Mouse (Mus musculus) kidney, embryonic 15.5 days (tissue): ENCODE measurements around the gene Rpl13a. TPM values are rescaled to one million over a fixed set of nuclear protein-coding genes. Genes with fewer than 3 reads are reported as not detected.

Source experiments
- ATAC-seq: fragments of 200-750 bp; cut with Nextera tagmentation; replicated peaks from 2 replicates; pipeline ENCODE4 v1.8.0; 2017; ENCODE audit warnings: moderate TSS enrichment; ENCODE audit not compliant: low FRiP score
- H3K27ac ChIP-seq: fragments of 300-500 bp; sonication (generic); 2 replicates; pipeline ENCODE4 v1.5.1; 2015; ENCODE audit warnings: mild to moderate bottlenecking, inconsistent platforms
- H3K27me3 ChIP-seq: fragments of 300-500 bp; sonication (generic); 2 replicates; pipeline ENCODE4 v1.6.1; 2015; ENCODE audit warnings: inconsistent platforms
- H3K36me3 ChIP-seq: fragments of 300-500 bp; sonication (generic); 2 replicates; pipeline ENCODE4 v1.6.1; 2015; ENCODE audit warnings: inconsistent platforms
- H3K4me1 ChIP-seq: fragments of 300-500 bp; sonication (generic); 2 replicates; pipeline ENCODE4 v1.6.1; 2015; ENCODE audit warnings: inconsistent platforms
- H3K4me2 ChIP-seq: fragments of 300-500 bp; sonication (generic); 2 replicates; pipeline ENCODE4 v1.6.1; 2015; ENCODE audit warnings: moderate library complexity, mild to moderate bottlenecking, inconsistent platforms
- H3K4me3 ChIP-seq: fragments of 300-500 bp; sonication (generic); replicated peaks from 2 replicates; pipeline ENCODE4 v1.5.1; 2015; ENCODE audit warnings: mild to moderate bottlenecking, inconsistent platforms
- H3K9ac ChIP-seq: fragments of 300-500 bp; sonication (generic); 2 replicates; pipeline ENCODE4 v1.6.1; 2015; ENCODE audit warnings: mild to moderate bottlenecking, inconsistent platforms
- H3K9me3 ChIP-seq: fragments of 300-500 bp; sonication (generic); replicated peaks from 2 replicates; pipeline ENCODE4 v1.6.1; 2016; ENCODE audit warnings: inconsistent platforms
- WGBS: fragments of 180-500 bp; shearing (Covaris S2); methylation state at CpG from one replicate; pipeline ENCODE4 v1.1.7; 2015; ENCODE audit warnings: mixed read lengths; 5-methylcytosine and 5-hydroxymethylcytosine counted together
- polyA plus RNA-seq: library from polyadenylated mRNA; unstranded; fragments of >200 nt; fragmentation: Nextera tagmentation; extraction: Ambion mirVana; gene quantifications from 2 replicates; pipeline ENCODE4 v1.2.1, GENCODE M21; 2015

The Rpl13a gene
- polyA plus RNA-seq, 1 experiment from 2014 or later, result 1,248 TPM

DNA sequence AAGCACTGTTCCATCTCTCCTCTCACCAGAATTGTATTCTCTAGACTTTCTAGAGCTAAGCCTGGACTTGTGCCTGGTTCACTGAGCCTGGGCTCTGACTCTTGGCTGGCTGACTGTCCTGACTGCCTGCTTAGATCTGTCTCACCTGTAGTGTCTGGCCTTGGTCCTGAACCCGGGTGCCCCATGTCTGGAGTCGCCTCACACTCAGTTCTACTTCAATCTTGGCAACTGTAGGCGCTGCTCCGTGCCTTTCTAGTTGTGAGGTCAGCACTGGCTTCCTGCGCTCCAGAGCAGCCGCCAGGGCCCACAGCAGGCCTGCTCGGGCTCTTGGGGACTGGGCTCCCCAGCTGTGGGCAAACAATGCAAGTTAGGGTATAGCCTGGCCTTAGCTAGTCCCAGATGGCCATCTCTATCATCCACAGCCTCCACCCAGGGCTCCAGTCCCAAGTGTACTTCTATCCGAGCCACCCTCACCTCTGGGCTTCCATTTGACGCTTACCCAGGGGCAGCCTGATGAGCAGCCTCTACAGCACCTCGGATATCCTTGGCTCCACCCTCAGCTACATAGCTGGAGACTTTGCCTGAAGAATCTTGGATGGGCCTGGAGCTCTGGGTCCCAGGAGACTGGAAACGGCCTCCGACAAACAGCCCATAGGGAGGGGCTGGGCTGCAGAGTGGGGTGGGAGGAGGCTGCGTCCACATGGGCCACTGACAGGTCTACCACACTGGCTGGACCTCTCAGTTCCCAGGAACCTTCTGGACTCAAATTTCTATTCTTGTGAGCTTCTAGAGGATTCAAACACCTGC, 16.0 kb upstream of the Rpl13a start:
- WGBS, result 86% methylated on average over 13 of the region's 13 CpGs
- Histone ChIP-seq H3K9ac (no peak overlapping the region), H3K36me3 (peaks cover 69% of the 10 kb centered on the region), H3K9me3 (no peaks in the 10 kb centered on the region), H3K27ac (no peak overlapping the region), H3K4me1 (peaks cover 19% of the 10 kb centered on the region), H3K27me3 (no peaks in the 10 kb centered on the region), H3K4me2 (no peak overlapping the region), H3K4me3 (no peak overlapping the region)
- ATAC-seq, result no peak

DNA sequence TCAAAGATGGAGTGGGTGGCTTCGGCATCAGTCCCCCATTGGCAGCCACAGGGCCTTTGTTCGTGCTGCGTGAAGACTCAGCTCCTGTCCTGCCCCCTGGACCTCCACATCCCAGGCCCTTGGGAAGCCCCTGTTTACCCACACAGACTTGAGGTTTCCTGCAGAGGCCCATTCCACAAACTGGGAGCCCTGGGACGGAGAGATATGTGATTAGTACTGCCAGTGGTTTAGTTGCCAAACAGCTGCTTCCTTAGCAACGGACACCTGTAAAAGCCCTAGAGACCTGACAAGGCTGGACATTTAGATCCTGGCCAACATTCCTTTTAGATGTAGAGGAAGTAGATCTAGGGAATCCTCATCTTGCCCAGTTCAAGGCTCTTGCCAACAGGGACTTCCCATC, 13.4 kb upstream of the Rpl13a start:
- no peak overlapping the region for H3K27ac ChIP-seq
- no peaks in the 10 kb centered on the region for H3K9me3 ChIP-seq
- no peak overlapping the region for H3K4me3 ChIP-seq

GRCm38 (mm10) chr7:45141319-45141718, 12.8 kb upstream of the Rpl13a start:
- Histone ChIP-seq H3K4me2 (no peak overlapping the region), H3K9me3 (no peaks in the 10 kb centered on the region), H3K36me3 (peaks cover 51% of the 10 kb centered on the region), H3K4me3 (no peak overlapping the region), H3K27me3 (0 out of 2 replicates have a peak, but pooled peaks cover 4% of the 10 kb centered on the region), H3K4me1 (0 out of 2 replicates have a peak, but pooled peaks cover 2% of the 10 kb centered on the region), H3K9ac (no peak overlapping the region), H3K27ac (no peak overlapping the region)
- WGBS, result 89% methylated on average over 3 of the region's 3 CpGs
- ATAC-seq, result no peak

More for the DNA sequence above, 13.4 kb upstream of the Rpl13a start:
- no peaks in the 10 kb centered on the region for H3K4me1 ChIP-seq
- no peak overlapping the region for H3K4me2 ChIP-seq
- ATAC-seq, result no peak
- H3K36me3 ChIP-seq, result peaks cover 56% of the 10 kb centered on the region
- WGBS, result 87% methylated on average over 5 of the region's 5 CpGs
- 0 out of 2 replicates have a peak, but pooled peaks cover 4% of the 10 kb centered on the region for H3K27me3 ChIP-seq
- no peak overlapping the region for H3K9ac ChIP-seq

DNA sequence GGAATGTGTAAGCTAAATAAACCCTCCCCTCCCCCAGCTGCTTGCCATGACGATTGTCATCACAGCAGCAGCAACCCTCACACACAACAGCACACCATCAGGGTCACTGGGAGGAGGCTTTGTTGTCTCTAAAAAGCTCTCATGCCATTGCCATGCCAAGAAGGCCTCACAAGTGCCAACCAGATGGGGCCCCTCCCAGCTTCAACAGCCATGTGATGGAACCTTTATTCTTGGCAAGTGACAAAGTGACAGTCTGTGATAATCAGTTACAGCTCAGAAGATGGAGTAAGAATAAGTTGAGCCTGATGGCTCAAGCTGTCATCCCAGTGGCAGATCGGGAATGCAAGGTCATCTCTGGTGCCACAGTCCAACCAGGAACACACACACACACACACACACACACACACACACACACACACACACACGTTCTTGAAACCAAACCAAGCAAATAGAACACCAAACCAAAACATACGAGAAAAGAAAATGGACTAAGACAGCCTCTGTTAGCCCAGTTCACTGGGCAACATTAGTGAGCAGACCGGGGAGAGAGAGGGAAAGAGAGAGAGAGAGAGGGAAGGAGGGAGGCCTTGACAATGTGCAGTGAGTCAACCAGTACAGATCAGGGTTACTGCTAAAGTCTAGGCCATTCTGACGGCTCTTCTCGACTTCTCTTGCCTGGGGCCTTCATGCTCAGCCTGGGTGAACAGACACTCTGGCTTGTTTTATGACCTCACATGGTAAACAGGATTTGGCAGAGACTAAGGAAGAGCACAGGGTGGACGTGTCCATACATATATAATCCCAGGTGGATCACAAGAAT, 11.6 kb upstream of the Rpl13a start:
- H3K27me3 ChIP-seq, result 0 out of 2 replicates have a peak, but pooled peaks cover 4% of the 10 kb centered on the region
- peaks cover 39% of the 10 kb centered on the region for H3K36me3 ChIP-seq
- 71% methylated on average over 8 of the region's 8 CpGs for WGBS
- H3K4me2 ChIP-seq, result no peak overlapping the region
- no peak for ATAC-seq
- peaks cover 10% of the 10 kb centered on the region for H3K4me1 ChIP-seq
- H3K4me3 ChIP-seq, result no peak overlapping the region
- no peak overlapping the region for H3K27ac ChIP-seq
- no peaks in the 10 kb centered on the region for H3K9me3 ChIP-seq
- no peak overlapping the region for H3K9ac ChIP-seq

DNA sequence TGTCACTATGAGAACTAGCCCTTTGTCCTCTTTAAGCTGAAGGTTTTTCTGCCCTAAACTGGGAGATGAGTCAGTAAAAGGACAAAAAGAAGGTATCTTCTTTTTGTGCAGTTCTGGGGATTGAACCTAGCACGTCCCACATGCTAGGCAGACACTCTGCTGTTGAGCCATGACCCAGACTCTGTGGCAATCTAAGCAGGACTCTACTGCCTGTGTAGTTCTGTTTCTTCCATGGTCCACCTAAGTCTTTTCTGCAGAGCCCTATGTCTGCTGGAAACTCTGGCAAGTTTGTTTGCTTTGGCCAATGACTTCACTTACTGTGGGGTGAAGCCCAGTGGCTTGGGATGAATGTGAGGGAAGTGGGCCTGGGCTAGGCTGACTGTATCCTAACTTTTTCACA, 9.8 kb upstream of the Rpl13a start:
- 82% methylated on average over 1 of the region's 1 CpGs for WGBS
- 0 out of 2 replicates have a peak, but pooled peaks cover 4% of the 10 kb centered on the region for H3K27me3 ChIP-seq
- H3K36me3 ChIP-seq, result peaks cover 22% of the 10 kb centered on the region
- H3K9ac ChIP-seq, result no peak overlapping the region
- H3K9me3 ChIP-seq, result no peaks in the 10 kb centered on the region
- no peak overlapping the region for H3K4me3 ChIP-seq
- ATAC-seq, result no peak
- H3K27ac ChIP-seq, result no peak overlapping the region
- H3K4me1 ChIP-seq, result peaks cover 16% of the 10 kb centered on the region
- H3K4me2 ChIP-seq, result no peak overlapping the region

GRCm38 (mm10) chr7:45137171-45138006, 8.8 kb upstream of the Rpl13a start:
- no peak for ATAC-seq
- 80% methylated on average over 12 of the region's 12 CpGs for WGBS
- Histone ChIP-seq H3K27ac (no peak overlapping the region), H3K9me3 (no peaks in the 10 kb centered on the region), H3K4me2 (no peak overlapping the region), H3K27me3 (0 out of 2 replicates have a peak, but pooled peaks cover 4% of the 10 kb centered on the region), H3K4me3 (no peak overlapping the region), H3K4me1 (peaks cover 16% of the 10 kb centered on the region), H3K9ac (no peak overlapping the region), H3K36me3 (peaks cover 12% of the 10 kb centered on the region)

DNA sequence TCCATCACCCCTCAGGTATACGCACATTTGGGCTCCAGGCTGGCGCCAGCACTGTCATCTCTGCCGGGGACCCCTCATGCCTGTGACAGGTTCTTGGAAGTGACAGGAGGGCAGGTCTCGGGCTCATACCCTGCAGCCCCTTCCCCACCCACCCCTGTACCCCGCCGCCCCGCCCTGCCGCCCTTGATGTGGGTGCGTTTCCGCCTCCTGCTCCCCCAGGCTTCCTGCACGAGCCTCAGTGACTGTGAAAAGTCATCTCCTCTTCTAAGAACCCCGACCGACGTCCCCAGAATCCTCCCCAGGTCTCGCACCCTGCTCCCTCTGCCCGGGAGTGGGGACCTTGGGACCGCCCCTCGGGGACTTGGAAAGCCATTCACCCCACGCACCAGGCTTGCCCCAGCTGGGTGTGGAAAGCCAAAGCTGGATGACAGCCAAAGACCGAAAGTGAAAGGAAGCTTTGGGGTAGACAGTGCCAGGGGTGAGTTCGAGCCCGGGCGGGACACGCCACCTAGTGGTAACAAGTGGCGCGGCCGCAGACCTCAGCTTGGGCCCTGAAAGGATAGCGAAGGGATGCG, 7.5 kb upstream of the Rpl13a start, which contains the start of the genes Gm45713 and Flt3l:
Gene Gm45713 (minus strand): TSS at position 239 of the 575 bp plus-strand sequence.
Gene Flt3l (minus strand): TSS at position 440 of the 575 bp plus-strand sequence.
- H3K9me3 ChIP-seq, result no peaks in the 10 kb centered on the region
- peak within 1 kb of the TSS; percentile 65 for H3K9ac ChIP-seq
- 0 out of 2 replicates have a peak, but pooled peaks cover 4% of the 10 kb centered on the region for H3K27me3 ChIP-seq
- no peaks in the 10 kb centered on the region for H3K36me3 ChIP-seq
- 3% methylated on average over 29 of the region's 29 CpGs for WGBS
- peak within 1 kb of the TSS; percentile 88 for H3K4me2 ChIP-seq
- peaks cover 16% of the 10 kb centered on the region for H3K4me1 ChIP-seq
- no peak within 1 kb of the TSS for H3K27ac ChIP-seq
- peak within 1 kb of the TSS; percentile 64 for H3K4me3 ChIP-seq
- ATAC-seq, result peak; percentile 82

DNA sequence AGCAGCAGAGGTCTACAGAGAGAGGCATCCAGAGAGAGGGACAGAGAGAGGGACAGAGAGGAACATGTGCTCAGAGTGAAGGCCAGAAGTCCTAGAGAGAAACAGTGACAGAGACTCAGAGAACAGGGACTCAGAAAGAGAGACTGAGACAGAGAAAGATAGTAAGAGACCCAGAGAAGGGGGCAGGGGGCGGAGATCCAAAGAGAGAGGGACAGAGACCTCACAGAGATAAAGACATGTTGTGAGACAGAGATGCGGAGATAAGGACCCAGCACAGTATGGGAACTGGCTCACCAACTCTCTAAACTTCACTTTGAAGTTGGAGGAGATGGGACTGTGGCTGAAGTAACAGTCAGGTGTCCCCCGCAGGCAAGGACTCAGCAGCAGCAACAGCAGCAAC, 6.8 kb upstream of the Rpl13a start:
- Histone ChIP-seq H3K27me3 (0 out of 2 replicates have a peak, but pooled peaks cover 4% of the 10 kb centered on the region), H3K36me3 (no peaks in the 10 kb centered on the region), H3K4me1 (peaks cover 16% of the 10 kb centered on the region), H3K9me3 (no peaks in the 10 kb centered on the region), H3K4me2 (peak overlapping the region; percentile 88), H3K9ac (no peak overlapping the region), H3K4me3 (peak overlapping the region; percentile 64; the same call in 1 of the 2 replicates), H3K27ac (no peak overlapping the region)
- no peak for ATAC-seq
- WGBS, result 76% methylated on average over 3 of the region's 3 CpGs

DNA sequence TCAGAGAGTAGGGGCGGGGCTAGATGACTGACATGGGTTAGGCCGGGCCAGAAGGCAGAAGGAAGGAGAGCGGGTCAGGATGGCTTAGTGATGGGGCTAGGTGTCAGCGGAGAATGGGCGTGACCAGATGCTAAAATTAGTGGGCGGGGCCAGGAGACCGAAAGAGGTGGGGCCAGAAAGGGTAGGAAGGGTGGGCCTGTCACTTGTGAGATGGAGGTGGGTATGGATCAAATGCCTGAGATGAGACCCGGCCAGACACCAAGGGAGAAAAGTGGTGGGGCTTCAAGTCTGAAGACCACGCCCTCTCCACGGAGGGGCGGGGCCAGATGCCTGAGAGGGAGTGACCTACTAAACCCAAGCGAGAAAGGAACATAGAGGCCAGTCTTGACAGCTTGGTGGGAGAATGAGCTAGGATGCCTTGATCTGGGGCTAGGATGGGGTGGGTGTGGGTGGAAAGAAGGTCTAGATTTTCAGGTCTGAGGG, 6.0 kb upstream of the Rpl13a start:
- Histone ChIP-seq H3K4me3 (no peak overlapping the region; the same call in 1 of the 2 replicates), H3K9ac (no peak overlapping the region), H3K4me2 (peak overlapping the region; percentile 21), H3K27ac (no peak overlapping the region), H3K4me1 (peaks cover 19% of the 10 kb centered on the region), H3K27me3 (0 out of 2 replicates have a peak, but pooled peaks cover 4% of the 10 kb centered on the region), H3K36me3 (no peaks in the 10 kb centered on the region), H3K9me3 (no peaks in the 10 kb centered on the region)
- peak; percentile 33; the same call in 1 of the 2 replicates for ATAC-seq
- 9% methylated on average over 12 of the region's 12 CpGs for WGBS

DNA sequence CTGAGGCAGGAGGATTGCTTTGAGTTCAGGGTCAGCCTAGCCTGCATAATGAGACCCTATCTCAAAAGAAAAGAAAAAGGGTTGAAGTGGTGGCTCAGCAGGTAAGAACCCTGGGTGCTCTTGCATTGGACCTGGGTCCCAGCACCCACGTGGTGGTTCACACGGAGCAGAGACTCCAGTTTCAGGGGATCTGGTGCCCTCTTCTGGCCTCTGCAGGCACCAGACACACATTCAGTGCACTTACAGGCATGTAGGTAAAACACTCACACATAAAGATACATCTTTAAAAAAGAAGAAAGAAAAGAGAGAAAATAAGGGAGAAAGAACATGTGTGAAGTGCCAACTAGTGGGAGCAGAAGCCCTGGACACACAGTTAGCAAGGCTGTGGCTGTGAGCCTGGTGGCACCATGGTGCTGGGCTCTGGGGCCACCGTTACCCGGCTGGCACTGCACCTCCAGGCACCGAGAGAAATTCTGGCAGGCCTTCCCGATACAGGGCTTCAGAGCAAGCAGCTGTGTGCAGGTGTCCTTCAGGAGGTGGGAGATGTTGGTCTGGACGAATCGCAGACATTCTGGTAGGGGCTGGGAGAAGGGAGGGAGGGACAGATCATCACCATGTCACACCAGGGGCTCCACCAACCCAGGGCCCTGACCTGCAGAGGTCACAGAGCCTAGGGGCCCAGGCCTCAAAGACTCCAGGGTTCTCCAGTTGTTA, 5.0 kb upstream of the Rpl13a start:
- Histone ChIP-seq H3K36me3 (no peaks in the 10 kb centered on the region), H3K4me1 (peaks cover 25% of the 10 kb centered on the region), H3K9ac (no peak overlapping the region), H3K27me3 (0 out of 2 replicates have a peak, but pooled peaks cover 4% of the 10 kb centered on the region), H3K9me3 (no peaks in the 10 kb centered on the region), H3K4me2 (no peak overlapping the region), H3K4me3 (no peak overlapping the region), H3K27ac (no peak overlapping the region)
- WGBS, result 81% methylated on average over 8 of the region's 8 CpGs
- ATAC-seq, result no peak
